Mouse (Mus musculus) neural tube, embryonic 13.5 days (tissue): Measurements from ENCODE around the gene Serpina3a. TPM values are rescaled to one million over a fixed set of nuclear protein-coding genes. Genes with fewer than 3 reads are reported as not detected.

Experiments
- ATAC-seq: fragments of 200-750 bp; cut with Nextera tagmentation; 2 replicates; pipeline ENCODE4 v1.8.0; 2017; ENCODE audit warnings: low read depth, mild to moderate bottlenecking, moderate TSS enrichment, moderate library complexity
- H3K27ac ChIP-seq: fragments of 300-500 bp; sonication (generic); replicated peaks from 2 replicates; pipeline ENCODE4 v1.5.1; 2015; ENCODE audit warnings: moderate library complexity, mild to moderate bottlenecking, inconsistent platforms
- H3K27me3 ChIP-seq: fragments of 300-500 bp; sonication (generic); 2 replicates; pipeline ENCODE4 v1.6.1; 2015; ENCODE audit warnings: mild to moderate bottlenecking, inconsistent platforms
- H3K36me3 ChIP-seq: fragments of 300-500 bp; sonication (generic); 2 replicates; pipeline ENCODE4 v1.6.1; 2015; ENCODE audit warnings: mild to moderate bottlenecking, inconsistent platforms
- H3K4me1 ChIP-seq: fragments of 300-500 bp; sonication (generic); replicated peaks from 2 replicates; pipeline ENCODE4 v1.6.1; 2015; ENCODE audit warnings: inconsistent platforms
- H3K4me2 ChIP-seq: fragments of 300-500 bp; sonication (generic); 2 replicates; pipeline ENCODE4 v1.6.1; 2015; ENCODE audit warnings: inconsistent platforms, mild to moderate bottlenecking, moderate library complexity
- H3K4me3 ChIP-seq: fragments of 300-500 bp; sonication (generic); 2 replicates; pipeline ENCODE4 v1.5.1; 2015; ENCODE audit warnings: mild to moderate bottlenecking, inconsistent platforms
- H3K9ac ChIP-seq: fragments of 300-500 bp; sonication (generic); 2 replicates; pipeline ENCODE4 v1.6.1; 2015; ENCODE audit warnings: moderate library complexity, mild to moderate bottlenecking, inconsistent platforms
- H3K9me3 ChIP-seq: fragments of 300-500 bp; sonication (generic); 2 replicates; pipeline ENCODE4 v1.6.1; 2016; ENCODE audit warnings: inconsistent platforms
- WGBS: fragments of 180-500 bp; shearing (Covaris S2); methylation state at CpG from one replicate; pipeline ENCODE4 v1.1.7; 2015; 5-methylcytosine and 5-hydroxymethylcytosine counted together
- polyA plus RNA-seq: library from polyadenylated mRNA; unstranded; fragments of >200 nt; fragmentation: Nextera tagmentation; extraction: Ambion mirVana; gene quantifications from 2 replicates; pipeline ENCODE4 v1.2.1, GENCODE M21; 2015

Gene Serpina3a
- polyA plus RNA-seq, 1 experiment from 2014 or later = not detected

- no peaks in the 10 kb centered on the region for H3K36me3 ChIP-seq
- H3K4me3 ChIP-seq = no peak overlapping the region
- H3K27me3 ChIP-seq = no peaks in the 10 kb centered on the region
- WGBS = 84% methylated on average over 2 of the region's 2 CpGs
- no peaks in the 10 kb centered on the region for H3K4me1 ChIP-seq
- H3K9me3 ChIP-seq = no peaks in the 10 kb centered on the region
- H3K9ac ChIP-seq = no peak overlapping the region
- H3K27ac ChIP-seq = no peak overlapping the region
- ATAC-seq = no peak
- H3K4me2 ChIP-seq = no peak overlapping the region
Measured at GRCm38 (mm10) chr12:104151989-104152388, 39.5 kb downstream of the Serpina3a start.

GRCm38 (mm10) chr12:104153041-104153645 is 40.6 kb downstream of the Serpina3a start:
- H3K27ac ChIP-seq = no peak overlapping the region
- no peaks in the 10 kb centered on the region for H3K4me1 ChIP-seq
- no peak overlapping the region for H3K4me2 ChIP-seq
- H3K9me3 ChIP-seq = no peaks in the 10 kb centered on the region
- H3K9ac ChIP-seq = no peak overlapping the region
- no peak overlapping the region for H3K4me3 ChIP-seq
- ATAC-seq = no peak
- H3K27me3 ChIP-seq = no peaks in the 10 kb centered on the region
- WGBS = 80% methylated on average over 3 of the region's 3 CpGs
- no peaks in the 10 kb centered on the region for H3K36me3 ChIP-seq

DNA sequence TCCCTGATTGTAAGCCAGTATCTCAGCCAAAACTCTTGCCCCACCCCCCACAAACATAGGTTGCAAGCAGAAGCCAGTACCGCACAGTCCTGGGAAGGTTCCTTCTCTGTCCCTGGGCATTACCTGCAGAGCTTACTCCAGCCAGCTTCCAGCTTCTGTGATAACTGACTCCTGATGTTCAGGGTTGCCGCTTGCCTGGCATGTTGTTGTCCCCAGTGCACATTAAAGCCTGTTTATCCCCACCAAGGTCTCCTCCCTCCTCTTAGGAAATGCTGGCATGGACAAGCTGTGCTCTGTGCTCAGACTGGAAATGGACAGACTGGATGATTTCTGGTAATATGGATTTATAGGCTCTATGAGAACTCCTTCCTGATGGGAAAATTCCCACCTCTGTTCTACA is 41.1 kb downstream of the Serpina3a start, which contains the start of gene Serpina3c:
Gene Serpina3c (minus strand): TSS at position 215 of the 400 bp plus-strand sequence.
- H3K4me1 ChIP-seq = no peaks in the 10 kb centered on the region
- H3K4me3 ChIP-seq = no peak within 1 kb of the TSS
- H3K27me3 ChIP-seq = no peaks in the 10 kb centered on the region
- H3K9me3 ChIP-seq = no peaks in the 10 kb centered on the region
- H3K36me3 ChIP-seq = no peaks in the 10 kb centered on the region
- H3K27ac ChIP-seq = no peak within 1 kb of the TSS
- no peak within 1 kb of the TSS for H3K4me2 ChIP-seq
- no peak for ATAC-seq
- WGBS = 90% methylated on average over 2 of the region's 2 CpGs
- no peak within 1 kb of the TSS for H3K9ac ChIP-seq

Other genes with a start within 250 kb of the Serpina3a start
- gene Serpina1a, start 249.2 kb upstream of the Serpina3a start, polyA plus RNA-seq = 0.68 TPM in 1 of 2 replicates, not detected in the other
- gene Serpina1c, start 207.8 kb upstream of the Serpina3a start, polyA plus RNA-seq = not detected in 2 replicates
- not detected in 2 replicates for gene Serpina1e, start 153.7 kb upstream of the Serpina3a start, polyA plus RNA-seq
- gene Serpina11, start 122.8 kb upstream of the Serpina3a start, polyA plus RNA-seq = not detected in 2 replicates
- gene Serpina9, start 99.0 kb upstream of the Serpina3a start, polyA plus RNA-seq = not detected in 2 replicates
- gene Serpina12, start 68.3 kb upstream of the Serpina3a start, polyA plus RNA-seq = 0.08 TPM in 1 of 2 replicates, not detected in the other
- not detected in 2 replicates for gene Serpina5, start 11.6 kb upstream of the Serpina3a start, polyA plus RNA-seq
- gene Serpina3b, start 15.3 kb downstream of the Serpina3a start, polyA plus RNA-seq = not detected in 2 replicates
- gene Serpina3c, start 41.1 kb downstream of the Serpina3a start, polyA plus RNA-seq = not detected in 2 replicates
- gene Serpina3f, start 101.8 kb downstream of the Serpina3a start, polyA plus RNA-seq = not detected in 2 replicates
- 5.2 and 6.5 TPM in 2 replicates for gene Serpina3g, start 123.5 kb downstream of the Serpina3a start, polyA plus RNA-seq
- gene Serpina3i, start 150.4 kb downstream of the Serpina3a start, polyA plus RNA-seq = not detected in 2 replicates
- gene Serpina3j, start 201.8 kb downstream of the Serpina3a start, polyA plus RNA-seq = not detected in 2 replicates
- not detected in 2 replicates for gene Serpina3k, start 225.8 kb downstream of the Serpina3a start, polyA plus RNA-seq
- gene Serpina3m, start 225.8 kb downstream of the Serpina3a start, polyA plus RNA-seq = not detected in 2 replicates